Mouse (Mus musculus) stomach, embryonic 15.5 days (tissue): ENCODE results near the gene Snrnp25. TPM values are rescaled to one million over a fixed set of nuclear protein-coding genes. Genes with fewer than 3 reads are reported as not detected.

Source experiments
- ATAC-seq: fragments of 200-750 bp; cut with Nextera tagmentation; 2 replicates; pipeline ENCODE4 v1.8.0; 2017; ENCODE audit warnings: low read depth, moderate number of reproducible peaks, moderate TSS enrichment; ENCODE audit not compliant: insufficient read depth, low FRiP score
- H3K27ac ChIP-seq: fragments of 300-500 bp; sonication (generic); 2 replicates; pipeline ENCODE4 v1.5.1; 2015; ENCODE audit warnings: mild to moderate bottlenecking, inconsistent platforms
- H3K27me3 ChIP-seq: fragments of 300-500 bp; sonication (generic); replicated peaks from 2 replicates; pipeline ENCODE4 v1.6.1; 2015; ENCODE audit warnings: inconsistent platforms
- H3K36me3 ChIP-seq: fragments of 300-500 bp; sonication (generic); 2 replicates; pipeline ENCODE4 v1.6.1; 2015; ENCODE audit warnings: inconsistent platforms
- H3K4me1 ChIP-seq: fragments of 300-500 bp; sonication (generic); 2 replicates; pipeline ENCODE4 v1.6.1; 2015; ENCODE audit warnings: inconsistent platforms
- H3K4me2 ChIP-seq: fragments of 300-500 bp; sonication (generic); 2 replicates; pipeline ENCODE4 v1.6.1; 2015; ENCODE audit warnings: mild to moderate bottlenecking, inconsistent platforms
- H3K4me3 ChIP-seq: fragments of 300-500 bp; sonication (generic); replicated peaks from 2 replicates; pipeline ENCODE4 v1.5.1; 2015; ENCODE audit warnings: inconsistent platforms
- H3K9ac ChIP-seq: fragments of 300-500 bp; sonication (generic); 2 replicates; pipeline ENCODE4 v1.6.1; 2015; ENCODE audit warnings: inconsistent platforms
- H3K9me3 ChIP-seq: fragments of 300-500 bp; sonication (generic); 2 replicates; pipeline ENCODE4 v1.6.1; 2016; ENCODE audit warnings: inconsistent platforms
- WGBS: fragments of 180-500 bp; shearing (Covaris S2); methylation state at CpG from one replicate; pipeline ENCODE4 v1.1.7; 2015; 5-methylcytosine and 5-hydroxymethylcytosine counted together
- polyA plus RNA-seq: library from polyadenylated mRNA; unstranded; fragments of >200 nt; fragmentation: Nextera tagmentation; extraction: Ambion mirVana; gene quantifications from 2 replicates; pipeline ENCODE4 v1.2.1, GENCODE M21; 2015

The Snrnp25 gene
- polyA plus RNA-seq = 52.6 and 57.5 TPM in 2 replicates

DNA sequence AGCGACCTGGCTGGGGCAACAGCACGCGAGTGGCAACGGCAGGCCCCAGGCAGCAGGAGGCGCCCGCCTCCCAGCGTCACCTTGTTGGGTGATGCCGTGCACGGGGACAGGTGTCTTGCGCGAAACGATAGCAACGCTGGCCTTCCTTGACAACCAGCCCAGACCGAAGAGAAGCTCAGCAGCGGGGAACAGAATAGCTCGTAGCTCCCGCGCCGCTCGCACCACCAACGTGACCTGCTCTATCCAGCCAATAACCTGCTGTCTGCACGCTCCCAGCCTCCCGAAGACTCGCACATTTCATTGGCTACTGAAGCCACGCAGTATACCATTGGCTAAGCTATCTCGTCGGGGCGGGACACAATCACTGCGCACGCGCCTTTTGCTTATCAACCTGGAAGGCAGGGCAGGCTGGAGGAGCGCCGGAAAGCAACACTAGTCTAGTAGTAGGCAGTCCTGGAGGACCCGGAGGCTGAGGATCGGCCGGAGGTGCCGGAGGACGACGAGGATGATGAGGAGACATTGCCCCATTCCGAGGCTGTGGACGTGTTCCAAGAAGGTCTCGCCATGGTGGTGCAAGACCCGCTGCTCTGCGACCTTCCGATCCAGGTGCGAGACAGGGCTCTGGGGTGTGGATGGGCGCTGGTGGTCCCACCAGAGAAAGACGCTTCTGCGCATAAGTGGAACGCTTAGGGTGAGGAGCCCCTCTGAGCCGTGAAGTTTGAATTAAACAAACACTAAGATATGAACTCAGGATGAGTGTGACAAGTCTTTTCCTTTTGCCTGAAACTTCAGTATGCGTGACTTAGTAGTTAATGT, at the start of gene Snrnp25:
Gene Snrnp25, plus strand, starts transcription at position 358 of the 816 bp plus-strand sequence.
- Histone ChIP-seq H3K36me3 (peaks cover 30% of the 10 kb centered on the region), H3K27ac (peak within 1 kb of the TSS; percentile 70), H3K4me3 (peak within 1 kb of the TSS; percentile 57), H3K27me3 (no peaks in the 10 kb centered on the region), H3K9me3 (no peaks in the 10 kb centered on the region), H3K9ac (peak within 1 kb of the TSS; percentile 42), H3K4me1 (peaks cover 10% of the 10 kb centered on the region), H3K4me2 (peak within 1 kb of the TSS; percentile 80)
- WGBS = under 1% methylated on average over 52 of the region's 52 CpGs
- peak; percentile 100 for ATAC-seq

DNA sequence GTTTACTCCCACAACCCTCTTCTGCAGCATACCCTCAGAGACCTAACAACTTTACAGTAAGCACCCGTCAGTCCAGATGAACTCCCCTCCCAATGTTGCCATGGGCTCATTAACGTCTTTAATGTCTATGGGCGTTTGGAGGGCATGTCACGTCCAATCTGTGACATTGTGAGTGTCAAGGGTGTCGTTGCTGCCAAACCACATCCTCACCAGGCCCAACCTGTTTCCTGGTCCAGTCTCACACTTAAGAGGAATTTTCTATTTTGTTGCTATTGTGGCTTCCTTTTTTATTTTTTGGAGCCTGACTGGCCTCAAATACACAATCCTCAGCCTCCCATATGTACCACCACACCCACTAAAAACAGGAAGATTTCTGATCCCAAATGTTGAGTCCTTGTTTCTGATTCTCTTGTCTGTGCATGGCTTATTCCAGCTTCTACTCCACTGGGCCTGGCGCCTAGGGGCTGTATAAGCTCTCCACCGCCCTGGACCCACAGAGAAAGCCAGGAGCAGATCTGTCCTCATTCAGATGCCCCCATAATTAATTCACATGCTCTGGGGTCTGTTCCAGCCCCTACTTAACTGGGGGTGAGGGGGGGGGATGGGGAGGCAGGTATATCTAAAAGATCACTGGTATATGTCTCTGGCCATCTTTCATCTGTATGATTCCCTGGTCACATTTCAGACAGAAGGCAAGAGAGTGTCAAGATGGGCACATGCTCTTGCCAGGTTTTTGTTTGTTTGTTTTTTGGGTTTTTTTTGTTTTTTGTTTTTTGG, 48.2 kb upstream of the Snrnp25 start:
- no peak overlapping the region for H3K9ac ChIP-seq
- no peaks in the 10 kb centered on the region for H3K36me3 ChIP-seq
- H3K27me3 ChIP-seq = no peaks in the 10 kb centered on the region
- H3K9me3 ChIP-seq = no peaks in the 10 kb centered on the region
- no peak overlapping the region for H3K4me3 ChIP-seq
- no peak for ATAC-seq
- no peak overlapping the region for H3K27ac ChIP-seq
- H3K4me2 ChIP-seq = no peak overlapping the region
- 79% methylated on average over 7 of the region's 7 CpGs for WGBS
- peaks cover 5% of the 10 kb centered on the region; the same call in 1 of the 2 replicates for H3K4me1 ChIP-seq

DNA sequence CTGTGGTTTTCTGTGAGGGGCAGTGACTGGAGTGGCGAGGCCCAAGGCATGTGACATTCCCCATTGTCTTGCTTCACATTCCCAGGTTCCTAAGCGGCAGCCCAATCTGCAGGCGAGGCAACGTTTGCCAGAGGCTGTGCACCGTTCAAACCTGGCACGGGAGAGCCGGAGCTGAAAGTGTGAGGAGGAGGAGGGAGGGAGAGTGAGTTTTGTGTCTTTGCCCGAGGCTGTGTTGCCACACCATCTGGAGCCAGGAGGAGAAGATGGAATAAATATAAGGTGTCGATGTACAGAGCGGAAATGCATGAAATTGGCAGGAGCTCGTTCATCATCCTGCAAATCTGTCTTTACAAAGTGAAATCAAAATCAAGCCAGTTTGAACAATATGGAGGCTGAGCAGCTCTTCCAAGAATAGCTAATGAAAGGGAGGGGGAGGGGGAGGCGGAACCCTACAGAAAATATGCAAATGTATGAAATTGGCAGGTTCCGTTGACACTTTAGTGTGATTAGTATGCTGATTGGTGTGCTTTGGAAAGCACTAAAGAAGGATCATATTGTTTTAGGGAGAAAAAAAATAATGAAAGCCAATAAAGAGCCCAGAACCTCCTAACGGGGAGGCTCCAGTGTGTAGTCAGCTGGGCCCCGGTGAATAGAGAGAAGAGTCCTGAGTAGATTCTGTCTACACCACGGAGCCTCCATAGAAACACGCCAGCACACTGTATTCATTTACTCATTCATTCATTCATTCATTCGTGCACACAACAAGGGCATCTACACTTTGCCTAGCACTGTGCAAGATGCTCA, 47.2 kb upstream of the Snrnp25 start:
- 64% methylated on average over 18 of the region's 18 CpGs for WGBS
- ATAC-seq = no peak
- H3K27me3 ChIP-seq = no peaks in the 10 kb centered on the region

DNA sequence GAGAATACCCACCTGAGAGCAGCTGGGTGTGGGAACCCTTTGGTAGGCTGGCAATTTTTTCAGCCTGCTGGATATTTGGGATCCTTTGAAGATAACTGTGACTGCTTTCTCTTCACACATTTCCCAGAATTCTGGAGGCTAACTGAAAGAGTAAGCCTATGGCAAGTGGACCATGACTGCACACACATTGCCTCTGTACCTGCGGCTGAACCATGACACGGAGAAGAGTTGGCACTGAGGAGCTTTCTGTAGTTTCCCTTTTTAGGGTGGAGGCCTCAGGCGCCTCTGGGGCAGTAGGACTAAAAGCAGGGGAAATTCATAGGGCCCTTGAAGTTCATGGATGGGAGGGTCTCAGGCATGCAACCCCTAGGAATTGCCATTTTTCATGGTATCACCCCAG, 46.0 kb upstream of the Snrnp25 start:
- Histone ChIP-seq H3K9ac (no peak overlapping the region), H3K27me3 (no peaks in the 10 kb centered on the region), H3K4me1 (peaks cover 10% of the 10 kb centered on the region; the same call in 1 of the 2 replicates), H3K36me3 (no peaks in the 10 kb centered on the region), H3K27ac (no peak overlapping the region), H3K4me2 (no peak overlapping the region), H3K9me3 (no peaks in the 10 kb centered on the region), H3K4me3 (no peak overlapping the region)
- WGBS = 86% methylated on average over 3 of the region's 3 CpGs
- ATAC-seq = no peak

More for the DNA sequence above, 47.2 kb upstream of the Snrnp25 start:
- Histone ChIP-seq H3K9ac (no peak overlapping the region), H3K4me2 (no peak overlapping the region), H3K4me1 (peaks cover 10% of the 10 kb centered on the region; the same call in 1 of the 2 replicates), H3K4me3 (no peak overlapping the region), H3K36me3 (no peaks in the 10 kb centered on the region), H3K27ac (no peak overlapping the region), H3K9me3 (no peaks in the 10 kb centered on the region)

DNA sequence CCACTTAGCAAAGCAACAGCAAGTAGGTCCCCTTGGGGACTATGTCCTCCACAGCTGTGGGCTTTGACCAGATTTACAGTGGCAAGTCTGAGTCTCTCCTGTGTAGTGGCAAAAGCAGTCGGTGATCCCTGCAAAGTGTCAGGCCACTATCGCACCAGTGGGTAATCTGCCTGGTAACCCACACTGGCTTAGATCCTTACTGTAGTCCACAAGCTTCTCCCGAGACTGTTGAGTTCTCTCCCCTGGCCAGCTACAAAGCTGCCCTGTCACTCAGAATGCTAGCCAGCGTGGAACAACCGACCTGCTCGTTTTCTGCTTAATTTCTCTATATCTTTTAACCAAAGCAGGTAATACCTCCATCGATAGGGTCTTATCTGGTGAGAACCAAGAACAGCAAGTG, 44.9 kb upstream of the Snrnp25 start:
- Histone ChIP-seq H3K27me3 (no peaks in the 10 kb centered on the region), H3K36me3 (no peaks in the 10 kb centered on the region), H3K27ac (no peak overlapping the region), H3K4me3 (no peak overlapping the region), H3K9ac (no peak overlapping the region), H3K4me1 (peaks cover 10% of the 10 kb centered on the region; the same call in 1 of the 2 replicates), H3K9me3 (no peaks in the 10 kb centered on the region), H3K4me2 (no peak overlapping the region)
- ATAC-seq = no peak
- 78% methylated on average over 7 of the region's 7 CpGs for WGBS

DNA sequence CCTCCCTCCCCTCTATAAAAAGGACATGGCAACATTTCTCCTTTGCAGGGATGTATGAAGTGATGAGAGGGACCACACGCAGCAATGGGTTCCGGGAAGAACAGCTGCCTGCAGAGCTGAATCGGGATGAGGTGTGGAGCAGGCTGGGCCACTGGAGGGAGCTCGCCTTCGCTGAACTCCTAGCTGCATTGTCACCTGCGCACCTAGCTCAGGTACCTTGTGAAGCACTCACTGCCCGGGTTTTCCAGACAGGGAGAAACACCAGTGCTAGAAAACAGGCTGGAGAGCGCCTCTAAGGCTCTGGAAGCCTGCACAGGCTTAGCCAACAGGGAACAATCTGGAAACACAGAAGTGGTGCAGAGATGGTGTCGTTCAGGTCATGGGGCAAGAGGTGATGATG, 43.7 kb upstream of the Snrnp25 start:
- WGBS = 10% methylated on average over 9 of the region's 9 CpGs
- no peak overlapping the region for H3K27ac ChIP-seq
- H3K9ac ChIP-seq = no peak overlapping the region; the same call in 1 of the 2 replicates
- peak overlapping the region; percentile 55 for H3K4me2 ChIP-seq
- no peak for ATAC-seq
- H3K27me3 ChIP-seq = no peaks in the 10 kb centered on the region
- no peaks in the 10 kb centered on the region for H3K9me3 ChIP-seq
- peak overlapping the region; percentile 16 for H3K4me3 ChIP-seq
- H3K36me3 ChIP-seq = no peaks in the 10 kb centered on the region
- H3K4me1 ChIP-seq = peaks cover 10% of the 10 kb centered on the region; the same call in 1 of the 2 replicates

DNA sequence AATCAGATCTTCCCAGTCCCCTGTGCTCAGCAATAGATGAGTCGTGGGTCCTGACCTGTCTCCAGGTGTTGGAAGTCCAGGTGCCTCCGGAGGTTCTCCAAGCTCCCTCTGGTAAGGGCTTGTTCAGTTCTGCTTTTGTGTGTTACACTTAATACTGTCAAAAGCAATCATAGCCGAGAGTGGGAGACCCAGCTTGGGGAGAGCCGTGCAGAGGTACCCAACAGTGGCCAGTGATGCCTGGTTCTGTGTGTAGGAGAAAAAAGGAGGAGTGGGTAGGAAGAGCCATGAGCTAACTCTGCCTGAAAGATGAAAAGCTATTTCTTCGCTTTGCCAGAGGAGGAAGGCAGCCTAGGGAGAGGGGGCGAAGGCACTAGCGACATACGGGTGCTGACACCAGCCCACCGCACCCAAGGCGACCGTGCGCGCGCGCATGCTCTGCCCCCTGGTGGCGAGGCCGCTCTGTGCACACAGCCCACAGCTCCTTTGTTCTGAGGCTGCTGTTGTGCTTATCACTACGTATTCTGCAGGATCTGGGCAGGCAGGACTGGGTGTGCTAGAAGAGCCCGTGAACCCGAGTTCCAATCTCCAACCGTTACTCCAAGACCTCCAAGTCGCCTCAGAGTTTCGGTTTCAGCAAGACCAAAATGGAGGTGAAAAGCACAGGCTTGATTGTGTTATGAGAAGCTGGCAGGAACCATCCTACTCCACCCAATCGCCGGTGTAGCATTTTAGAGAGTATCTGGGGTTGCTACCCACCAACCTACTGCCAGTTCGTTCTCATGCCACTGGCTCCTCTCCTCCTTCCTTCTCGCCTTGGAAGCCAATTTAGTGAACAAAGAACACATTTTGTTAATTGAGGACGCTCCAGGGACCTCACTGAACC, 43.1 kb upstream of the Snrnp25 start:
- Histone ChIP-seq H3K27ac (no peak overlapping the region), H3K4me2 (peak overlapping the region; percentile 55), H3K36me3 (no peaks in the 10 kb centered on the region), H3K9me3 (no peaks in the 10 kb centered on the region), H3K4me3 (peak overlapping the region; percentile 16), H3K4me1 (peaks cover 10% of the 10 kb centered on the region; the same call in 1 of the 2 replicates), H3K9ac (no peak overlapping the region; the same call in 1 of the 2 replicates), H3K27me3 (no peaks in the 10 kb centered on the region)
- peak; percentile 82; the same call in 1 of the 2 replicates for ATAC-seq
- 17% methylated on average over 28 of the region's 28 CpGs for WGBS

DNA sequence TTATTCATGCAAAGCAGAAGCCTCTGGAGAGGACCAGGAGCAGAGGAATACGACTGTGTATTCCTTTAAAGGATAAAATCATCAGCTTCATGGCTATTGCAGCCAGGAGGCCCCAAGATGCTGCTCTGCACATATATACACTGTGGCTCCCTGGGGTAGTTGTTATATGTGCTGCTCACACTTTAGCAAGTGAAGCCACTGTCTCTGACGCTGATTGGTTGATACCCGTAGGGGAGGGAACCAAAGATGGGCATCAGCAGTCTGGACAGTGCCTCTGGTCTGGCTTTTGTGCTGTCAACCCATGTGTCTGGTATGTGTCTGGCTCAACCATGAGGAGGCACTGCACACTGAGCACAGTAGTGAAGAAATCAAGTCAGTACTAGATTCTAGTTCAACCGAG, 38.5 kb upstream of the Snrnp25 start:
- H3K4me3 ChIP-seq = no peak overlapping the region
- H3K36me3 ChIP-seq = no peaks in the 10 kb centered on the region
- no peak overlapping the region for H3K27ac ChIP-seq
- H3K9ac ChIP-seq = no peak overlapping the region
- peak; percentile 51; the same call in 1 of the 2 replicates for ATAC-seq
- peaks cover 8% of the 10 kb centered on the region; the same call in 1 of the 2 replicates for H3K4me1 ChIP-seq
- no peaks in the 10 kb centered on the region for H3K27me3 ChIP-seq
- WGBS = 65% methylated on average over 4 of the region's 4 CpGs
- no peak overlapping the region for H3K4me2 ChIP-seq
- H3K9me3 ChIP-seq = no peaks in the 10 kb centered on the region

DNA sequence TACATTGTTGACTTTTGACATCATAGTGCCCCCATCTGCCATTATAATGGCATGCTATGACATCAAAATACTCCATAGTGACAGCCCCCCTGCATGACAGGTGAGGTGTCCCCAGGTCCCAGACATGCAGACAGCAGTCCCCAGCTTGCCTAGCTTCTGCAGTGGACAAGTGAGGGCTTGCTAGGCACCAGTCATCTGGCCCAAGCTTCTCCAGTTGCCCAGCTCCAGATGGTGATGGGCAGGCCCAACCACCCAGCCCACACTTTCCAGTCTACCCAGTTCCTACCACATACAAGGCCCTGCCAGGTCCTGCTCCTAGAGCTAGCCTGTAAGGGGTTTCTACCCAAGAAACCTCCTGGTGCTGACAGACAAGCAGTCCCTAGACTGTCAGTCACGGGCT, 26.7 kb upstream of the Snrnp25 start:
- Histone ChIP-seq H3K4me2 (no peak overlapping the region), H3K9ac (no peak overlapping the region), H3K4me1 (0 out of 2 replicates have a peak, but pooled peaks cover 2% of the 10 kb centered on the region), H3K36me3 (no peaks in the 10 kb centered on the region), H3K4me3 (no peak overlapping the region), H3K27ac (no peak overlapping the region), H3K27me3 (no peaks in the 10 kb centered on the region), H3K9me3 (no peaks in the 10 kb centered on the region)
- 54% methylated on average over 1 of the region's 1 CpGs for WGBS
- no peak for ATAC-seq

DNA sequence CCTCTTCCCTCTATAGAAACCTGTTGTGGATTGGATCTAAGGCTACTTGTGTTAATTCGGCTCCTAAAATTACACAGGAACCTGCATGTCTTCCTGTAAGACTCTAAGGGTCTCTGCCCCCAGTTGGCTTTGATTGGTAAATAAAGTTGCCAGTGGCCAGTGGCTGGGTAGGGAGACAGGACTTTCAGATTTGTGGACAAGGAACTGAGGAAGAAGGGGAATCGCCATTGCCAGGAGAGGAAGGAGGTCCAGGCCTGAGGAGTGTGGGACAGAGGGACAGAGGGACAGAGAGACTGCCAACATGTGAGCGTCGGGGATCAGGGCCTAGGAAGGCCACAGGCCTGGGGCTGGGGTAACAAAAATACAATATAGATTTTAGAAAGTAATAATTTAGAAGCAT, 24.0 kb upstream of the Snrnp25 start:
- H3K9me3 ChIP-seq = no peaks in the 10 kb centered on the region
- 0 out of 2 replicates have a peak, but pooled peaks cover 2% of the 10 kb centered on the region for H3K4me1 ChIP-seq
- H3K9ac ChIP-seq = no peak overlapping the region
- ATAC-seq = no peak
- H3K4me3 ChIP-seq = no peak overlapping the region
- no peak overlapping the region for H3K27ac ChIP-seq
- no peaks in the 10 kb centered on the region for H3K27me3 ChIP-seq
- 80% methylated on average over 4 of the region's 4 CpGs for WGBS
- no peaks in the 10 kb centered on the region for H3K36me3 ChIP-seq
- no peak overlapping the region for H3K4me2 ChIP-seq
